Mouse (Mus musculus) megakaryocyte, embryonic 14.5 days (primary cell): ENCODE data around the gene Syna.

Source experiments
- FLI1 ChIP-seq: IDR thresholded peaks from 2 replicates; pipeline ENCODE4 v1.6.1; 2012; ENCODE audit warnings: low read length, inconsistent platforms, mixed read lengths
- GATA1 ChIP-seq: IDR thresholded peaks from 3 replicates; pipeline ENCODE4 v1.6.1; 2012; ENCODE audit warnings: mixed read lengths, low read length, inconsistent platforms, borderline replicate concordance

- TF ChIP-seq GATA1 (no peak), FLI1 (no peak)
These were observed 33.1 kb upstream of the Syna start for GRCm38 (mm10) chr5:134593093-134593492.
